ENCODE assay signal across 12 mouse cellular contexts in genomic region chr1:66998188-66998587, GRCm38 (mm10). TPM values are rescaled to one million over a fixed set of nuclear protein-coding genes. Genes with fewer than 3 reads are reported as not detected.
"Had no signal": no experiment of that assay in that cellular context is flagged by ENCODE, and none has a peak within 500 bp of the region (broad histone marks: within the 10 kb centered on the region; RNA-seq: fewer than 3 reads in every experiment).

No protein-coding gene starts in this region.

- H3K9me3 ChIP-seq: limb, embryonic 13.5 days; megakaryocyte, embryonic 14.5 days; midbrain, embryonic 12.5 days had no signal

- H3K27ac ChIP-seq: limb, embryonic 13.5 days; midbrain, embryonic 12.5 days had no signal

- H3K4me3 ChIP-seq: limb, embryonic 13.5 days; megakaryocyte, embryonic 14.5 days; midbrain, embryonic 12.5 days had no signal

- H3K4me2 ChIP-seq: limb, embryonic 13.5 days; midbrain, embryonic 12.5 days had no signal

- H3K4me1 ChIP-seq: limb, embryonic 13.5 days; midbrain, embryonic 12.5 days had no signal

- DNase-seq: kidney, adult 8-10 months; kidney, postnatal 25 days; lung, postnatal 4 days; right cerebral cortex, postnatal 14 days; thymus, postnatal 36 days had no signal

- H3K27me3 ChIP-seq: limb, embryonic 13.5 days; megakaryocyte, embryonic 14.5 days; midbrain, embryonic 12.5 days had no signal

- H3K9ac ChIP-seq: limb, embryonic 13.5 days; midbrain, embryonic 12.5 days had no signal

- ATAC-seq: inflammation-experienced regulatory T-cells, adult 6 months; intestine, postnatal 0 days; midbrain, embryonic 16.5 days had no signal

RNA-seq across cellular contexts. Expression of gene Myl1, which starts 53.0 kb away (rescaled TPM):
- polyA plus RNA-seq: inflammation-experienced regulatory T-cells, adult 6 months; spleen, adult 2 months had no signal
